Mouse (Mus musculus) ES-E14 (cell line): ENCODE measurements around the gene B3galnt2.

ENCODE experiments used
- MAFK ChIP-seq: IDR thresholded peaks from 2 replicates; pipeline ENCODE4 v1.6.1; 2014; ENCODE audit warnings: mild to moderate bottlenecking, low read depth, low read length, inconsistent platforms; ENCODE audit not compliant: insufficient read depth
- ZNF384 ChIP-seq: IDR thresholded peaks from 2 replicates; pipeline ENCODE4 v1.6.1; 2012; ENCODE audit warnings: low read depth, low read length, inconsistent platforms

- TF ChIP-seq MAFK (no peak), ZNF384 (no peak)
These were observed 64.6 kb downstream of the B3galnt2 start for GRCm38 (mm10) chr13:14018852-14019251.
